Mouse (Mus musculus): ENCODE data around the gene Bloc1s1.

Bloc1s1 gene

DNA sequence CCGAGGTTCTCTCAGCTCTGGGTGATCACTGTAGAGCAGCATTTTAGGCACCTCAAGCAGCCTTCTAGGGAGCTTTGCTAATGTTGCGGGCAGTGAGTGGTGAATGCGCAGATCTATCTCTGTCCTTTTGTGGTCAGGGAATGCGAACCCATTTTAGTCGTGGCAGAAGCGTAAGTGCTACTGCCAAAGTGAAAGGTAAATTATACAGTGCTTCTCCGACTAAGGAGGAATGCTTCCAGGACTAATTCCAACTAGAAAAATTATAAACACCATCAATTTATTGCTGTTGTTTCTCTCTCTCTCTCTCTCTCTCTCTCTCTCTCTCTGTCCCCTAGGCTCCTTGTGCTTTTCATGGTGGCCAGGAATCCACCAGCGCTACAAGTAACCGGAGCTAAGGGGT is at the start of gene Bloc1s1:
Gene Bloc1s1 (minus strand): TSS at position 101 of the 400 bp plus-strand sequence.
- no peak for DNase-seq (ENCODE audit: low read depth, low spot score)

DNA sequence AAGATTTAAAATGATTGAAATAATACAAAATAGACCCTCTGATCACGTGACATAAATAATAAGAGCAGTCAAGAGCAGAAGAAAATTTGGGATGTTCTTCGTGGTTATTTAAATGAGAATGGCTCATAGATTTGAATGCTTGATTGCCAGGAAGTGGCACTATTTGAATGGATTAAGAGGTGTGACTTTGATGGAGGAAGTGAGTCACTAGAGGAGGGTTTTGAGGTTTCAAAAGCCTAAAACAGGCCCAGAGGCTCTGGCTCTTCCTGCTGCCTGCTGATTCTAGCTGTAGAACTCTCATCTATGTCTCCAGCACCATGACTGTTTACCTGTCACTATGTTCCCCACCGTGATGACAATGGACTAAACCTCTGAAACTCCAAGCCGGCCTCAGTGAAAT is 49.0 kb upstream of the Bloc1s1 start:
- DNase-seq (ENCODE audit: low read depth, low spot score) = peak; percentile 34

DNA sequence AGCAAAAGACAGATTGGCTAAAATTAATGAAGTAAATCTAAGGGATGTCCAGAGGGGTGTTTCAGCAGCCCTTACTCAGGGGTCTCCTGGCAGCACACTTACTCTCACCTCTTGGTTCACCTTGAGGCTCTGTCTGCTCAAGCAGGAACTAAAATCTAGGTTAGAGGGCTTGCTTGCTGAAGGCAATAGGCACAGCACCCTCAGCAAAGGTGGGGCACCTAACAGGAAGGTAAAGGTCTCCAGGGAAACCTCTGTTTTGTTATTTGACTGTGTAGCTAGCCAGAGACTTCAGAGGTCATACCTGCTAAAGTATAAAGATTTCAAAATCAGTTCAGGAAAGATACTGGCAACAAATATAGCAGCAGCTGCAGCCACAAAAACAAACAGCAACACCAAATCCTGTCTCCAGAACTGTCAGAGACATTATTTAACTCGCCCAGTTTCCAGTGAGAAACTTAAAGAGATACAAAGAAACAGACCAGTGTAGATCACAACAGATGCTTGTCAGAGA is 47.0 kb upstream of the Bloc1s1 start:
- DNase-seq (ENCODE audit: low read depth, low spot score) = no peak

DNA sequence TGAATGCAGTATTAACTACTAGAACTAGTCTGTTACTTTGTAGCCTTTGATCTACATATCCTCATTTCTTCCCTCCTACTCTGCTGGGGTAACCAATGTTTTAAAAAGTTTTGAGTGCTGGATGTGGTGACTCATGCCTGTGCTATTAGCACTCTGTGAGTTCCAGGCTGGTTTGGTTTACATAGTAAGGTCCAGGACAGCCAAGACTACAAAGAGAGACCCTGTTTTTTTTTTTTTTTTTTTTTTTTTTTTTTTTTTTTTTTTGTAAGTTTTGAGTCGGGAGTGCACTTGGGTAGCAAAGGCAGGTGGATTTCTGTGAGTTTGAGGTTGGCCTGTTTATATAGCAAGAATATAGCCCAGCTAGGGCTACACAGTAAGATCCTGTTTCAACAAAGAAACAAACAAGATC is 44.5 kb upstream of the Bloc1s1 start:
- peak; percentile 89 for DNase-seq (ENCODE audit: low read depth, low spot score)

DNA sequence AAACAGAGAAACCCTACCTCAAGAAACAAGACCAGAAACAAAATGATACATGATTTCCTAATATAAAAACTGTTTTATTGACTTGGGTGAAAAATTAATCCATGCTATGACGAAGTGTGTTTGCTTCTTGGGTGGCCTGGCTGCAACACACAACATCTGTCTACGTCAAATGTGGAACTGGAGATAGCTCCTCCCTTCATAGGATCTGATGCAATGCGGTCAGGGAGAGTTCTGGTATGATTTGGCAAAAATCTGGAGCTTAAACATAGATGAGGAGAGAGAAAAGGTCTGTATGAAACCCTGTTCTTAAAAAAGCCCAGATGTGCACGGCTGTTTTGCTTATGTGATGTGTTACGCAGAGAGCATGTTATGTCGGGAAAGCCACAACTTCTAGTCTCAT is 42.0 kb upstream of the Bloc1s1 start:
- peak; percentile 37 for DNase-seq (ENCODE audit: low read depth, low spot score)

DNA sequence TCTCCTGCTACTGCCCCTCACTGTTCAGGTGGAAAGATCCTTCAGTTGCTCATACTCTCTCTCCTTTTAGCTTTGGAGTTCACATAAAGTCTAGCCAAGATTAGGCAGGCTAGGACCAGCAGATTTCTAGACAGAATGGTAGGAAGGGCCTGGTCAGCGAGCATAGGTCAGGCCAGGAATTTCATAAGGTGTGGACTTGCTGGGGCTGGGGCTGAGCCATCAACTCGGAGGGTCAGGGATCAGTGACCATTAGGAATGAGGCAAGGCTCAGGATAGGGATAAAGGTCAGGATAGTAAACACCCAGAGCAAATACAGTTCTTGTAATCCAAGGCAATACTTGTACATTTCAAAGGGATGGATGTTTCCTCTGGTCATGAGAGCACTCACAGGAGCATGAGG is 41.1 kb upstream of the Bloc1s1 start:
- no peak for DNase-seq (ENCODE audit: low read depth, low spot score)

DNA sequence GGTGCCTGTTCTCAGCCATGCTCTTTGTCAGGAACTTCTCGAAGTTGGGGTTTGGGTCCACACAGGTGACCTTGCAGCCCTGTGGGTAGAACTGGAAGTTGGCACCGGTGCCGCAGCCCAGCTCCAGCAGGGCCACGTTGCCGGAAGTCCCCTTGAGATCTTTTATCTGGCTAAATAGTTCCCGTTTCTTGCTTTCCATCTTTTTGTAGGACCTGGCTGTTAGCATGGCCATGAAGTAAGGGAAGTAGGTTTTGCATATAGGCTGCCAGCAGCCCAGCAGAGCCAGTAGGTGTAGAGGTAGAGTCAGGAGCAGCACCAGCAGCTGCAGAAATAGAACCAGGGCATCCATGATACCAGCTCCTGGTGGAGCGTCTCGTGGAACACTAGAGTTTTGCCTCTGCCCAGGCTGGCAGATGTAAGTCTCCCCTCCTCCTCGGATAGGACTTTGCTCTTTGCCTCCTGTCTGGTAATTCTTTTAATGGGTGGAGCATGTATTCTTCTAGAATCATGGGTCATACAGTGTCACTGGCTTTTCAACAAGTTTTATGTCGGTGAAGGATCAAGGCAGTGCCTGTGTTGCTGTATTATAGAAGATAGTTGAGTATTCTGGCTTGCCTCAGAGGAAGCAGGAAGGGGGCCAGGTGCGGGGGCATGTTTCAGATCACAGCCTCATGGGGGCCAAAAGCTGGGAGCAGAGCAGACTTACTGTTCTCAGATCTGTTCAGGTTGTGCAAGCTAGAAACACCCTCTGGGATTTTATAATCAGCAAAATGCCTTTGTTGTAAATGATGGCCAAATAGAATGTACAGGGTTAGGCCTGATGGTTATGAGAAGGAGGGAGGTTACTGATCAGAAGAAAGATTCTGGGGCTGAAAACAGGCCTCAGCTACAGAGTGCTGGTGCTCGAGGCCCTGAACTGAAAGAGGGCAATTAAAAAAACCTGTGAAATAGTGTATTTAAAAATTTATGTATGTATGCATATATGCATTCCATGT is 37.1 kb upstream of the Bloc1s1 start, which contains the start of gene Mettl7b:
Gene Mettl7b (minus strand): TSS at position 399 of the 995 bp plus-strand sequence.
- DNase-seq (ENCODE audit: low read depth, low spot score) = no peak

DNA sequence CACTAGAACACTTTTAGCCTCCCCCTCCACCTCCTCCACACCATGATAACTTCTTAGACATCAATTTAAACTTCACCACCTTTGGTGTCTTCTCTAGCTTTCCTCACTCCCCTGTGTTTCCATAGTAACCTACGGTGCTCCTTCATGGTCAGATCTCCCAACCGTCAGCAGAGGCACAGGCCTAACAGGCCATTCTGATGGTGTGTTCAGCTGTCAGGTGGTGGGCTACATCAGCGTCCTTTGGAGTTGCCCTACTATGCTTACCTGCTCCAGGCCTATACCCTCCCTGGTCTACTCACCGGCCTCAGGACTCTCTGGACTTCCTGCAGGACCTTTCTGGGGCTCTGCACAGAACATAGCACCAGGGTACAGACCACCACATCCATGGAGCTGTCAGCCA is 36.3 kb upstream of the Bloc1s1 start:
- DNase-seq (ENCODE audit: low read depth, low spot score) = no peak

DNA sequence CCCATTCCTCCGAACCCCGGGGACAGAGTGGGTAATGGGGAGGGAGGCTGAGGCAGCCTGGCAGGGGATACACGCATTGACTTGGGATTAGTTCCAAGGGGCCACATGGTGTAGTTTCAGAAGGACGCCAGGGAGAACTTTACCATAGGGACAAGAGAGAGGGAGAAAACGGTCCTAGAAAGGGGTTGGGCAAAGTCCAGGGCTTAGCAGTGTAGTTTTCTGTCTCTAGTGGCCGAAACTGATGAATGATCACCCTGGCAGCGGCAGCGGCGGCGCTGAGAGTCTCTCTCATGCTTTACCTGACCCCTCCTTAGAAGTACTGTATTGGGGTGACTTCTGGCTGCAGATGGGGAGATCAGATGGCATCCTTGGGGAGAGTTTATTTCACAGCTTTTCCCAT is 34.5 kb upstream of the Bloc1s1 start:
- DNase-seq (ENCODE audit: low read depth, low spot score) = no peak

DNA sequence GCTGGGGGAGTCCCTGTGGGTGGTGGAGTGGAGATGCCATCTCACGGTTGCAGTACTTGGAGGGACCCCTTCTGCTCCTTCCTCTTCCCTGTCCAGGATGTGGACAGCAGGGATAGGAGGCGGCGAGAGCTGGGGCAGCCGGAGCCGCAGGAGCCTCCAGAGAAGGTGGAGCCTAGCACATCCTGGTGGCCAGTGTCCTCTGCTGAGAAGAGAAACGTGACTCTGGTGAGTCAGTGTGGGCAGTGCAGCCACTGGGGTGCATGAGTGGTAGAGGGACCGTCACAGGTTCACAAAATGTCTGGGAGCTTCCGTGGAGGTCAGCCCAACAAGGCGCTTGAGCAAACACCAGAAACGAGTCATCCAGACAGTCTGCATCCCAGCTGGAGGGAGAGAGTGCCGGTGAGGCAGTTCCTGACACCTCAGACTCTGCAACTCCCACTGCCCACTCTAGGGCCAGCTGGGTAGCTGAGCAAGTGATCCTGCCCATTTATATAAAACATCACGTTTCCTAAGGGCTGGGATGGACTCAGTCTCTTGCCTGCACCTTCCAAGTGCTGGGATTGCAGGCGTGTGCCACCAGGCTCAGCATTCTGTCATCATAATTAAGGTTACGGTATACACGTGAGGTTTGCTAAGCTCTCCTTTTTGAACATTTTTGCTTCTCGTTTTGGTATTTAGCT is 26.5 kb upstream of the Bloc1s1 start:
- DNase-seq (ENCODE audit: low read depth, low spot score) = peak; percentile 68

DNA sequence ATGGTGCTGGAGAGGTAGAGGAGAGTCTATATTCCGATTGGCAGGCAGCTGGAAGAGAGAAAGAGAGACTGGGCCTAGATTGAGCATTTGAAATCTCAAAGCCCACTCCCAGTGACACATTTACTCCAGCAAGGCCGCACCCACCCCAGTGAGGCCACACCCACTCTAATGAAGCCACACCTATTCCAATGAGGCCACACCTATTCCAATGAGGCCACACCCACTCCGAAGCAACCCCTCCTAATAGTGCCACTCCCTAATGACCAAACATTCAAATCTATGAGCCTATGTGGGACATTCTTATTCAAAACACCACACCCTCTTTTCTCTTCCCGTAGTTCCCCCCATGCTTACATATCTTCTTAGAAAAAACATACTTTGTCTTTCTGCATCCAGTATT is 23.7 kb upstream of the Bloc1s1 start:
- DNase-seq (ENCODE audit: low read depth, low spot score) = no peak

DNA sequence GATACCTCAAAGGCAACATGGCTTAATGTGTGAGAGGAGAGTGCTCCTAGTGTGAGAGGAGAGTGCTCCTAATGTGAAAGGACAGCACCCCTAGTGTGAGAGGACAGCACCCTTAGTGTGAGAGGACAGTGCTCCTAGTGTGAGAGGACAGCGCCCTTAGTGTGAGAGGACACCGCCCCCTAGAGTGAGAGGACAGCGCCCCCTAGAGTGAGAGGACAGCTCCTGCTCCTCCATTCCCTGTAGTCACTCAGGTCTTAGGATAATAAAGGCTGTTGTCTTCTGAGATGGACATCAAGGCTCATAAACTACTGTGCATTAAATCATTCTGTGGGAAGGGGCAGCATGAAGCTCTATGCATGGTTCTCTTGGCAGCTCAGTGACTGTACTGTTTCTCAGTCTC is 21.8 kb upstream of the Bloc1s1 start:
- DNase-seq (ENCODE audit: low read depth, low spot score) = peak; percentile 39

DNA sequence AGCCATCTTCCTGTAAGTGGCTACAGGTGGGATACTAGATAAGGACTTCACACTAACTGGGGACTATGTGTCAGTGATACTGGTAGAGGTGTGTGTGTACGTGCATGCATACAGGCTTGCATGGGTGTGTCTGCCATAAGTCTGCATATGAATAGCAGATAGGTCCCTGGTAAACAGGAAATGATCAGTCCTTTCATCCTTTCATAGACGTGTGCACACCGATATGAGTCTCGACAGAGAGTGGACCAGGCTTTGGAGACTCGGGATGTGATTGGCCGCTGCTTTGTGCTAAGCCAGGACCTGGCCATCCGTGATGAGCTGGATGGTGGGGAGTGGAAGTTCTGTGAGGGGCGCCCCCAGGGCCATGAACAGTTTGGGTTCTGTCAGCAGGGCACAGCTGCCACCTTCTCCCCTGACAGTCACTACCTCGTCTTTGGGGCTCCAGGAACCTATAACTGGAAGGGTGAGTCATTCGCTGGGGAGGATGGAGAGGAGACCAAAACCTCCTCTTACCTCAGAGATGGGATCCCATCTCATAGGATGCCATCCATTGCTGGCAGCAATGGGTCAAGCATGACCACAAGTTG is 16.7 kb upstream of the Bloc1s1 start:
- DNase-seq (ENCODE audit: low read depth, low spot score) = no peak

DNA sequence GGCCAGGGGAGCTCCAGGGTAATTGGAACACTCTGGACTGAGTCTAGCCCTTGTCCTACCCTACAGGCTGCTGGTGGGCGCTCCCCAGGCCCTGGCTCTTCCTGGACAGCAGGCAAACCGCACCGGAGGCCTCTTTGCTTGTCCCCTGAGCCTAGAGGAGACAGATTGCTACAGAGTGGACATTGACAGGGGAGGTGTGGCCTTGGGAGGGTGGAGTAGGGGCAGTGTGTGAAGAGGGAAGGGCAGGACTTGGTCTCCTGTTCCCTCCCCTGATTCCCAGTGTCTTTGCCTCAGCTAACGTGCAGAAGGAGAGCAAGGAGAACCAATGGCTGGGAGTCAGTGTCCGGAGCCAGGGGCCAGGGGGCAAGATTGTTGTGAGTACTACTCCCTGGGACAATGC is 15.1 kb upstream of the Bloc1s1 start:
- no peak for DNase-seq (ENCODE audit: low read depth, low spot score)

DNA sequence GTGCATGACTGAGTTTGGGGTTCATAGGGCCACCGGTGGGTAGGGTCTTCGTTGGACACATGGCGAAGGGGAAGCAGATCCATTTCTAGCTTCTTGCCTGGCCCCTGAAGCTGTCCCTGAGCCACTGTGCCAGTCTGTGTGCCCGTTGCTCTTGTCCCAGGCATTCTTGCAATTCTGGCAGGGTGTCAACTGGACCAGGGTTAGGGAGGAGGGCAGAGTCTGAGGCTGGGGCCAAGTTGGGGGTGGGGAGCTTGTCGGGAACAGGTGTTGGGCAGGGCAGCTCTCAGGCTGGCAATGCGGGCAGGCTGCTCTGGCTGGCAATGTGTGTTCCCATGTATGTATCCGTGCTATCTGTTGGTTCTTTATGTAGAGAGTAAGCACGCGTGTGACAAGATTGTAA is 14.6 kb upstream of the Bloc1s1 start:
- DNase-seq (ENCODE audit: low read depth, low spot score) = no peak

DNA sequence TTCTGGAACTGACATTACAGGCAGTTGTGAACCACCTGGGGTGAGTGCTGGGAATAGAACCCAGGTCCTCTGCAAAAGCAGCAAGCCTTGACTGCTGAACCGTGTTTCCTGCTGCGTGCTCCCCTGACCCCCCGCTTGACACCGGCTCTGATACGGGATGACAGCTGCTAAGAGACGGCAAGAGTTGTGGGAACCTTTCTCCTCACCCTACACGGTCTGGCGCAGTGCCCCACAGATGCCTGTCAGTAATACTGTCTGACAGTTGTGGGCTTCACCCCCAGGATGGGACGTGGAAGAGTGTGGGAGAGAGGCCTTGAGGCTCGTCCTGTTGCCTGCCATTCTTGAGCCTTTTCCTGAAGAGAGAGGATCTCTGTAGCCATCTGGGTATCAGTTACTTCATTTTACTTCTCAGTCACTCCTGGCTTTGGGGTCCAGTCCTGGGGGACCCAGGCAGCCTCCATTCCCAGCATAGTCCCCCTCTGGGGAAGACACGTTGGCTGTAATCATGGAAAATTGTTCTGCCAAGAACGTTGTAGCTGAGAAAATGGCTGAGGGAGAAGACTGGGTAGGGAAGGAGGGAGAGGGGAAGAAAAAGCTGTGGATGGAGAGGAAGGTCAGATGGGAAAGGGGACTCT is 14.0 kb upstream of the Bloc1s1 start:
- DNase-seq (ENCODE audit: low read depth, low spot score) = no peak

DNA sequence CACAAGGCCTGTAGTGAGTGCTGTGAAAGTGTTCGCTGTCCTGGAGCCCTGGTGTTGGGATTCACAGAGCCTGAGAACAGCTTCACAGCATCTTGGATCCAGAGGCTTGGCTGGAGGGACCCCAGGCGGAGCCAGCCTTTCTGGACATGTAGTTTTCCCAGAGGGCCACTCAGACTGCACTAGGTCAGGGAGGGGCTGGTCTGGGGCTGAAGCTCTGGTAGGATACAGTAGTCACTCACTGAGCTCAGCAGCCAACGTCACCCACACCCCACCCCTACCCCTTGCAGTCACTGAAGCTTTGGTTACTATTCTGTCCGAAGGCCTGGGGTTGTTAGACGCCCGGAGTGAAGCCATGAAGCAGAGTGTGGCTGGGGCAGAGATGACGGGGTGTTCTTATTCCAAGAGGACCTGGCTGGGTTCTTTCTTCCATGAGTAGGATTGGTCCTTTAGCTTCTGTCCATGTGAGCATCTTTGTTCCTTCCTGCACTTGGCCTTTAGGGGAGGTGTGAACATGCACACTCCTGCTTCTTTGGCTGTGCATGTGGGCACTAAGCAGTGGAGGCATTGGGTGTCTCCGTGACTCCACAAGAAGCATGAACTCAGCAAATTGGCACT is 12.1 kb upstream of the Bloc1s1 start:
- DNase-seq (ENCODE audit: low read depth, low spot score) = no peak

DNA sequence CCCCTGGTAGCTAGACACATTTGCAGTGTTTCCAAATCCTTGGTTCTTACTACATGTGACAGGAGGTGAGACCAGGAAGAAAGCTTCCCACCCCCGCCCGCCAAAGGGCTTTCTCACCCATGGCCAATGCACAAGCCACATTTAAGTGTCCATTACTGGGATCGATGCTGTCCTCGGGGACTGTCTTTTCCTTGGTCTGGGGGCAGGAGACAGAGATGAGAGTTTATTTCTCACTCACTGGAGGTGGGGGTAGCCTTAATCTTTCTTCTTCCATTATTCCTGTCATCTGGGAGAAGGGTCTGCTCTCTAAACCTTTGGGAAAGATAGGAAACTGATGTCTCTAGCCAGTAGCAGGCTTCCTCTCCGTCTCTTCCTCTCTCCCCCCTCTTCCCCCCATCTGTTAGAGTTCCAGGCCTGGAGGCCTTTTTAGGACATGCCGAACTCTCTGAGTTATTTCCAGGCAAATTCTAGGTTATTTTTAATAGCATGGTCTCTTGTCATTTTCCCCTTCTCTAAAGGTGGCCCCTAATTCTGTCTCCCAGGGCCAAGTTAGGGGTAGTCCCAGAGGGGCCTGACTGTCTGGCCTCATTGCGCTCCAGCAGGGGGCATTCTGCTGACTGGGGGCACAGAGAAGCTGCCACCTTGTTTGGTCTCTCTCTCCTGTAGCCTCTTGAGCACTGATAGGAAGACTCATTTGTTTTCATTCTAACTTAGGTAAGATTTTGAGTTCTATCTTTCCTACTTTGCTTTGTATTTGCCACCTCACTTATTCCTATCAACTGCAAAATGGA is 11.4 kb upstream of the Bloc1s1 start:
- DNase-seq (ENCODE audit: low read depth, low spot score) = no peak

DNA sequence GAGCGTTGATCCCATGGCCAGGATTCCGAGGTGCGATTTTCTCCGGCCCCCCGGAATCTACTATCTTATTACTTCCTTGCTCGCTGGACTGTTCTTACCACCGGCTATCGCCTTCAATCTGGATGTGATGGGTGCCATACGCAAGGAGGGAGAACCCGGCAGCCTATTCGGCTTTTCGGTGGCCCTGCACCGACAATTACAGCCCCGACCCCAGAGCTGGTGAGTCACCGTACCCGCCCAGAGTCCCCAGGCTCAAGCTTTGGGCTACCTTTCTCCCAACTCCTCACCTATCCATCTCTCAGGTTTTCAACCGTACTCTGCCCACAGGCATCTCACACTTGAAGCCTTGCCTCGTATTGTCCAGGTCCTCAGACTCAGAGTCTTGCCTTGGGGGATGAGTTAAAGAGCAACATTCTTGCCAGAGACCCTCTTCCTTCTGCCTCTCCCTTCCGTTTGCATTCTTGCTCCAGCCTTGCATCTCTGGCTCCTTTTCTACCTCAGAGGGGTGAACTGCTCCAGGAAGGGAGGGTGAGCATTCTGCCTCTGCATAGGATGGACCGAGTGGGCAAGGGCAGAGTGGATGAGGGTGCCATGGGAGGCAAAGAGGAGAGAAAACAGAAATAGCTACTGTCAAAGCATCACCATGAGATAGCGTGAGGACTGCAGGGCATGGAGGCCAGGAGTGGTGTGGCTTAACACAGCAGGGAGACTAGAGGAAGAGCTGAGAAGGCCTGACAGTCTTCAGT is 10.3 kb upstream of the Bloc1s1 start:
- DNase-seq (ENCODE audit: low read depth, low spot score) = no peak

DNA sequence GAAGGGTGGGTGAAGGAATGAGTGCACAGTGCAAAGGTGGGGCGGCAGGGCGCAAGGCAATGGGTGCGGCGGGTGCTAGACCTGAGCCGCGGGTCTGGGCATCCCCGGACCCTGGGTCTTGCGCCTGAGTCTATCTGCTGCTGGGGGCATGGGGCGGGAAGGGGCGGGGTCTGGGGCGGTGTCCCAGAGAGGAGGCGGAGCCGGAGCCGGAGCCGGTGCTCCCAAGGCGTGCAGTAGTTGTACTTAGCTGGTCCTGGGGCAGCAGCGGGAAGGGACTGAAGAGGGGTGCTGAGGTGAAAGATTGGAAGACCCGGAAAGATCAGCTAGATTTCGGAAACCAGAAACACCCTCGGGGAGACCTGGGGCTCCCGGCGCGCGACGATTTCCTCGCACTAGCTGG is 9.7 kb upstream of the Bloc1s1 start, which contains the start of gene Itga7:
Gene Itga7 (plus strand): TSS at position 245 of the 400 bp plus-strand sequence.
- DNase-seq (ENCODE audit: low read depth, low spot score) = no peak

All from 3T3-L1 (cell line).